Mouse (Mus musculus): Measurements from ENCODE around the gene Hmgcl.
"Not testable (repeated sequence)": the region's sequence is repeated elsewhere in the genome, so short reads cannot be mapped to it uniquely, and the experiment has no call there.

Hmgcl gene

DNA sequence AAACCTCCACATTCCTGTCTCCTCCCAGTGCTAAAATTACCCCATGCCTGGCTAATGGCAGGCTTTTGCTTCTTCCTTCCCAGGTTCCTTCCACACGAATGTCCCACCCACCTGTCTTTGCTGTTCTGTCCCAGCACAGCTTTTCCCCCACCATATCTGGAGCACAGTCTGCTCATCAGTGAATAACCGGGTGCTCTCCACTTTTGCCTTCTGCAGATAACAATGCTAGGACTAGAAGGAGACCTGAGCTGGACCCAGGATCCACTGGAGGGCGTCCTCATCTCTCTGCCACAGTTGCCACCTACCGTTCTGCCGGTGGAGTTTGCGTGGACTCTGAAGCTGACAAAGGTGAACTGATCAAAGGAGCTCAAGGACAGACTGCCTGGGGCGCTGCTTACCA lies 7.4 kb upstream of the Hmgcl start:
- no peaks in the 10 kb centered on the region for H3K27me3 ChIP-seq (ENCODE audit: control insufficient read depth, insufficient read depth, low read length, poor library complexity, severe bottlenecking)
- peaks cover 9% of the 10 kb centered on the region for H3K36me3 ChIP-seq (ENCODE audit: control insufficient read depth, insufficient read depth, low read length, poor library complexity, severe bottlenecking)
- no peak for DNase-seq (ENCODE audit: low read depth, low spot score)

DNA sequence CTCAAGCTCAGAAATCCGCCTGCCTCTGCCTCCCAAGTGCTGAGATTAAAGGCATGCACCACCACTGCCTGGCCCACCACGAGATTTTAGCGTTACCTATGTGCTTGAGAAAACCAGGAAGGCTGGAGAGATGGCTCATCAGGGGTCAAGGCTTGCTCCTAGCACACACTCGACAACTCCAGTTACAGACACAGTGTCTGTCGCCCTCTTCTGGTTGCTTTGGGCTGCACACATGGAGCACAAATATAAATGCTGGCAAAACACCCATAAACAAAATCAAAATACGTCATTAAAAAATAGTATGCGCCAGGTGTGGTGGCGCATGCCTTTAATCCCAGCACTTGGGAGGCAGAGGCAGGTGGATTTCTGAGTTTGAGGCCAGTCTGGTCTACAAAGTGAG lies 5.2 kb upstream of the Hmgcl start:
- DNase-seq (ENCODE audit: low read depth, low spot score) = peak; percentile 63
- not testable (repeated sequence) for H3K36me3 ChIP-seq (ENCODE audit: control insufficient read depth, insufficient read depth, low read length, poor library complexity, severe bottlenecking); H3K27me3 ChIP-seq (ENCODE audit: control insufficient read depth, insufficient read depth, low read length, poor library complexity, severe bottlenecking)

DNA sequence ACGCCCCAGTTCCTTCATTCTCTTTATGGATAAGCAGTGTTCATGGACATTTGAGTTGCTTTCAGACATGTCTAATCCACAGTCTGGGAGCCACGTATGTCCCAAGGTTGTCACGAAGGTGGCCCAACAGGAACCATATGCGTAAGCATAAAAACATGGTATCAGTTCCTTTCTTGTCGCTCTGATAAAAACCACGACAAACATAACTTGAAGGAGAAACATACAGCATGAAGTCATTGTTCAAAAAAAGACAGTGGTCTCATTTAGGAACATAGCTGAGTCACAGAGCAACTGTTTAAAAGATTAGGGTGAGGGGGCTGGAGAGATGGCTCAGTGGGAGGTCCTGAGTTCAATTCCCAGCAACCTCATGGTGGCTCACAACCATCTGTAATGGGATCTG lies 4.1 kb upstream of the Hmgcl start:
- DNase-seq (ENCODE audit: low read depth, low spot score) = peak; percentile 66
- H3K27me3 ChIP-seq (ENCODE audit: control insufficient read depth, insufficient read depth, low read length, poor library complexity, severe bottlenecking) = no peaks in the 10 kb centered on the region
- H3K36me3 ChIP-seq (ENCODE audit: control insufficient read depth, insufficient read depth, low read length, poor library complexity, severe bottlenecking) = peaks cover 9% of the 10 kb centered on the region

DNA sequence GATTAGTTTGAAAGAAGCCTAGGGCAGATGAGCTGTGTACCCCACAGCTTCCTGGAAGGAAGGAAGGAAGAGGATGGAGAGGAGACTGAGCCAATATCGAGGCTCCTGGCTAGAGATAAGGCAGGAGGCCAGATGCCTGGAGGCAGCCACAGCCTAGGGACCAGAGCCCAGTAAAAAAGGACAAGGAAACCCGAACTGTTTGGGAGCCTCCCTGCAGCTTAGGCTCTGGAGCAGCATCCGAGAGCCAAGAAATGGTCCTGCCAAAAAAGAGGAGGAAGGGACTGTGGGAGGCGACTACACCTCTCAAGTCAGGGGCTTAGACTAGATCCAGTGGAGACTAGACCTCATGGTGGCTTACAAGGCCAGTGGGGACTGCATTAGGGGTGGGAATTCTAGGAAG lies 2.9 kb upstream of the Hmgcl start:
- DNase-seq (ENCODE audit: low read depth, low spot score) = no peak
- peaks cover 6% of the 10 kb centered on the region for H3K36me3 ChIP-seq (ENCODE audit: control insufficient read depth, insufficient read depth, low read length, poor library complexity, severe bottlenecking)
- no peaks in the 10 kb centered on the region for H3K27me3 ChIP-seq (ENCODE audit: control insufficient read depth, insufficient read depth, low read length, poor library complexity, severe bottlenecking)

DNA sequence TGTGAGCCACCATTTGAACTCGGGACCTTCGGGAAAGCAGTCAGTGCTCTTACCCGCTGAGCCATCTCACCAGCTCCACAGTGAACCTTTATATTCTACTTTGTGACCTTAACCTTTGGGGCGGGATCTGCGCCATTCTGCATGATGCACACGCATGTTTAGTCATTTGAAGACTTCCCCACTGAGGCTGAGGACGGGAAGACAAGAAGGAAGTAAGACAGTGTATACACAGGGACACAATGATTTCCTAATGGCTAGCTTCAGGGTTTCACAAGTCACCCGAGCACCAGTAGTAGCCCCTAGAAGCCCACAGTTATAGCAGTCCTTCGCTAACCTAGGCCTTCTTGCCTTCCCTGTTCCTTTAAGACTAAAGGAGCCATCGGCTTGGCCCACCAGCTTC lies 542 bp upstream of the Hmgcl start:
- Histone ChIP-seq H3K27me3 (ENCODE audit: control insufficient read depth, insufficient read depth, low read length, poor library complexity, severe bottlenecking) (no peaks in the 10 kb centered on the region), H3K36me3 (ENCODE audit: control insufficient read depth, insufficient read depth, low read length, poor library complexity, severe bottlenecking) (no peaks in the 10 kb centered on the region)
- no peak for DNase-seq (ENCODE audit: low read depth, low spot score)

DNA sequence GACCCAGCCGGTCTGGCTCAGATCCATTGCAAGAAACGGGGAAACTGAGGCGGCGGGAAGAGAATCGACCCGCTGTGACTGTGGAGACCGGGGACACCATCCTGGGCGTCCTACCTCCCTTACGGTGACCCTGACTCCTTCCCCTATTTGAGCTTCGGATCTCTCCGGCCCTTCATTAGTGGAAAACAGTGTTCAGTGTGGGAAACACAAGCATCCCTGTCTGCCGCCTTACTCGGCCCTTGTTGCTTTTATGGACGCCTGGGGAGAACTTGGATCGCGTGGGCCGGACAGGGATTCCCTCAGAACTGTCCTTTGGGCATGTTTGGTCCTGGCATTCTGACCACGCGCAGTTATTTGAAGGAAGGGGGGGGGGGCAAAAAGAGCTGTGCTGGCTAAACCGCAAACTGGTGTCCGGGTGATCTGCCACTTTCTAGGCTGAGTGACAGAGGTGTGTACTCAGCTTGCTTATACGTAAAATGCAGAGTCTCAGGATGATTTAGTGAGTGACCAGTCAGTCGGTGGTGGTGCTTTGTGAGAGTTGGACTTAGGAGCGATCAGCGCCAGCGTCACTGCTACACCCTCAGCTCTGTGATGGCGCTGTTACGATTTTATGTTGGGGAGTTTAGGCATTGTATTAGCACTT lies 532 bp downstream of the Hmgcl start:
- H3K27me3 ChIP-seq (ENCODE audit: control insufficient read depth, insufficient read depth, low read length, poor library complexity, severe bottlenecking) = no peaks in the 10 kb centered on the region
- H3K36me3 ChIP-seq (ENCODE audit: control insufficient read depth, insufficient read depth, low read length, poor library complexity, severe bottlenecking) = peaks cover 3% of the 10 kb centered on the region
- peak; percentile 33 for DNase-seq (ENCODE audit: low read depth, low spot score)

DNA sequence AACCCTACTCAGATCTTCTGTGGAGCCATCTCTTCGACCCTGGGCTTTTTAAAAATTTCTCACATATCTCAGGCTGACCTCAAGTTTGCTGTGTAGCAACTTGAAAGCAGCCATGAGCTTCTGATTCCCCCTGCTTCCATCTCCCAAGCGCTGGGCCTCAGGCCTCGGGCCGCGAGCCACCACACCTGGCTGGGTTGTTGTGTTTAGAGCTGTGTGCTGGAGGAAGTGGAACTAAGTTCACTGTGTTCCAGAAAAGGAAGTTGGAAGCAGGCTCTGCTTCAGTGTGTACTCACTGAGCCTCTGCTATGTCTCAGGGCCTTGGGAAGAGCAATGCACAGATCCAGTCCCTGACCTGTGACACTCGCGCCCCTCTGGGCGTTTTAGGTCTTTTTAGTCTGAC lies 1.9 kb downstream of the Hmgcl start:
- Histone ChIP-seq H3K36me3 (ENCODE audit: control insufficient read depth, insufficient read depth, low read length, poor library complexity, severe bottlenecking) (peaks cover 6% of the 10 kb centered on the region), H3K27me3 (ENCODE audit: control insufficient read depth, insufficient read depth, low read length, poor library complexity, severe bottlenecking) (no peaks in the 10 kb centered on the region)
- DNase-seq (ENCODE audit: low read depth, low spot score) = peak; percentile 47

DNA sequence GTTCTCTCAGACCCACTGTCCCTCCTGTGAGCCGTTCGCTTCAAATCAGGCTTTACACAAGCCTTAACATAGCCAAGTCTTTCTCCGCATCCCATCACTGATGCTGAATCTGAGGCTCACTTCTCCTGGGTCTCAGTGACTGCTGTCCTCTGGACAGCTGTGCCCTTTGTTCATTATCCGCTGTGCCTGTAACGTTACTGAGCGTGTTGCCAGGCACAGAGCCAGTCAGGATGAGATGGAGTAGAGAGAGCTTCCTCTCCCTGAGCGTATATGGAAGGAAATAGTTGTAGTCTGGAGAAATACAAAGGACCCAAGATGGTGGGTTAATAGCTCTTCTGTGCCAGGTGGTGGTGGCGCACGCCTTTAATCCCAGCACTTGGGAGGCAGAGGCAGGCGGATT lies 3.2 kb downstream of the Hmgcl start:
- no peak for DNase-seq (ENCODE audit: low read depth, low spot score)
- Histone ChIP-seq H3K36me3 (ENCODE audit: control insufficient read depth, insufficient read depth, low read length, poor library complexity, severe bottlenecking) (peaks cover 6% of the 10 kb centered on the region), H3K27me3 (ENCODE audit: control insufficient read depth, insufficient read depth, low read length, poor library complexity, severe bottlenecking) (no peaks in the 10 kb centered on the region)

DNA sequence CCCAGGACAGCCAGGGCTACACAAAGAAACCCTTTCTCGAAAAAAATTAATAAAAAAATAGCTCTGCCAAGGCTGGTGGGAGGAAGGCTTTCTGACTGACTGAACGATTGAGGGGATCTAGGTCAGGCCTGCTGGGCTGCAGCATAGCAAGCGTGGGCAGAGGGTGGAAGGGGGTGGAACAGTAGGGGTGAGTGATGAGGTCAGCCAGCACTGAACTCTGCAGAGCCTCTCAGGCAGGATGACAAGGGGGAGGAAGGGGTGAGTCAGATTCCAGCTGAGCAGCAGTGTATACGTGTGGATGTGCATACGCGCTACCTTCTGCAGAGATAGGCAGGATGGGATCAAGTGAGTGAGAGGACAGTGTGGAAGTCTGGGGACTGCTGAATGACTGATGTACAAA lies 3.7 kb downstream of the Hmgcl start:
- no peak for DNase-seq (ENCODE audit: low read depth, low spot score)
- Histone ChIP-seq H3K27me3 (ENCODE audit: control insufficient read depth, insufficient read depth, low read length, poor library complexity, severe bottlenecking) (no peaks in the 10 kb centered on the region), H3K36me3 (ENCODE audit: control insufficient read depth, insufficient read depth, low read length, poor library complexity, severe bottlenecking) (peaks cover 6% of the 10 kb centered on the region)

DNA sequence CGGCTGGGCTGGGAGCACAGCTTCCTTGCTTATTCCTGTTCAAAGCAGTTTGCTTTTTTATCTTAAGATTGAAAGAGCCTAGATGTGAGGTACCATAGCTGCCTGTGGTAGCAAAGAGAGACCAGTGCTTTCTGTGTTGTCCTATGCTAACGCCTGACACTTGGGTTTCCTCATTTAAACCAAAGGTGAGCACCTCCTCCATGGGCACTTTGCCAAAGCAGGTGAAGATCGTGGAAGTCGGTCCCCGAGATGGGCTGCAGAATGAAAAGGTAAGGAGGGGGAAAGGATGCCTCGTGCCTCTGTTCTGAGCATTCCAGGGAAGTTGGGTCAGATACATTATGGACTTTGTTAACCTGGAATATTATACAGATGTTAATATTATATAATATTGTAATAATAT lies 4.1 kb downstream of the Hmgcl start:
- no peak for DNase-seq (ENCODE audit: low read depth, low spot score)
- no peaks in the 10 kb centered on the region for H3K27me3 ChIP-seq (ENCODE audit: control insufficient read depth, insufficient read depth, low read length, poor library complexity, severe bottlenecking)
- peaks cover 7% of the 10 kb centered on the region for H3K36me3 ChIP-seq (ENCODE audit: control insufficient read depth, insufficient read depth, low read length, poor library complexity, severe bottlenecking)

DNA sequence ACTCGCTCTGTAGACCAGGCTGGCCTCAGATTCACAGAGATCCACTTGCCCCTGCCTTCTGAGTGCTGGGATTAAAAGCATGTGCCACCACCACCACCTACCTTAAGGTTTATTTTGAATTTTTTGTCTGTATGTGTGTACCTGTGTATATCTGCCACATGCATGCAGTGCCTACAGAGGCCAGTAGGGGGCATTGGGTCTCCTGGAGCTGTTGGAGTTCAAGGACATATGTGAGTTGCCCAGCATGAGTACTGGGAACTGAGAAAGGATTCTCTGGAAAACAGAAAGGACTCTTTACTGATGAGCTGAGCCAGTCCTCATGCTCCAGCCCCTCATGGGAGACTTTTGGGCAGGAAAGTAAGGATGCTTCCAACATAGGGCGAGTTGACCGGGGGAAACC lies 5.3 kb downstream of the Hmgcl start:
- no peaks in the 10 kb centered on the region for H3K27me3 ChIP-seq (ENCODE audit: control insufficient read depth, insufficient read depth, low read length, poor library complexity, severe bottlenecking)
- DNase-seq (ENCODE audit: low read depth, low spot score) = peak; percentile 48
- H3K36me3 ChIP-seq (ENCODE audit: control insufficient read depth, insufficient read depth, low read length, poor library complexity, severe bottlenecking) = peaks cover 10% of the 10 kb centered on the region

DNA sequence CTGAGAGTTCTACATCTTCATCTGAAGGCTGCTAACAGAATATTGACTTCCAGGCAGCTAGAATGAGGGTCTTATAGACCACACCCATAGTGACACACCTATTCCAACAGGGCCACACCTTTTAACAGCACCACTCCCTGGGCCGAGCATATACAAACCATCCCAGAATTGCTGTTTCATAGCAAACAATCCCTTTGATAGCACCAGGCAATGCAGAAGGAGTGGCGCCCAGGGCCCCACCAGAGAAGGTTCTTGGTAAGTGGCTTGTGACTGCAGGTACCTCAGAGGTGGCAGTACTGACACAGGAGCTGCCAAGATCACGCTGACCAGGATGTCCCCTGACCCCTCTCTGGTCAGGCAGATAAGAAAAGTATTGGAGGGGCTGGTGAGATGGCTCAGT lies 6.9 kb downstream of the Hmgcl start:
- no peak for DNase-seq (ENCODE audit: low read depth, low spot score)
- H3K27me3 ChIP-seq (ENCODE audit: control insufficient read depth, insufficient read depth, low read length, poor library complexity, severe bottlenecking) = no peaks in the 10 kb centered on the region
- peaks cover 10% of the 10 kb centered on the region for H3K36me3 ChIP-seq (ENCODE audit: control insufficient read depth, insufficient read depth, low read length, poor library complexity, severe bottlenecking)

DNA sequence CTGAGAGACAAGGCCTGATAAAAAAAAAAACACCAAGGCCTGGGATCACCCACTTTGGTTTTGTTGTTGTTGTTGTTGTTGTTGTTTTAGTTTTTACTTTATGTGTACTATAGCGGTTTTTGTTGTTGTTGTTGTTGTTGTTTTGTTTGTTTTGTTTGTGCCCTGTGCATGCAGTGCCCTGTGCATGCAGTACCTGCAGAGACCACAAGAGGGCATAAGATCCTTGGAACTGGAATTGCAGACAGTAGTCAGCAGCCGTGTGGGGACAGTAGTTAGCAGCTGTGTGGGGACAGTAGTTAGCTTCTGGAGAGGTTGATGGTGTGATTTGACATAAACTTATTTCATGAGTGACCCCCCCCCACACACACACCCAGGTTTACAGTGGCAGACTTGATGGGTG lies 8.0 kb downstream of the Hmgcl start:
- Histone ChIP-seq H3K27me3 (ENCODE audit: control insufficient read depth, insufficient read depth, low read length, poor library complexity, severe bottlenecking) (no peaks in the 10 kb centered on the region), H3K36me3 (ENCODE audit: control insufficient read depth, insufficient read depth, low read length, poor library complexity, severe bottlenecking) (peaks cover 10% of the 10 kb centered on the region)
- DNase-seq (ENCODE audit: low read depth, low spot score) = peak; percentile 90

DNA sequence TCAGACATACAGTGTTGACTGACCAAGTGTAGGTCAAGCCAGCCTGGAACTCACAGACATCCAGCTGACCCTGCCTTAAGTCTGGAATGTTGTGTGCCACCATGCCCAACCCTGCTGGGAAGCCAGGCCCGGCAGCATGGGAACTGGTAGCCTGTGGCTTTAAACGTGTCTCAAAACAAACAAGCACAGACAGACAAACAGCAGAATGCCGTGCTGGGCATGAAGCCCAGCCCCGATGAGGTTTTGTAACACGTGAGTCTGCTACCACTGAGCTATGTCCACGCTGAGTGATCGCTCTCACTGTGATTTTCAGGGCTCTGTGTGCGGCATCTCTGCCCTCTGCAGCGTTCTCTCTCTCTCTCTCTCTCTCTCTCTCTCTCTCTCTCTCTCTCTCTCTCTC lies 9.6 kb downstream of the Hmgcl start:
- DNase-seq (ENCODE audit: low read depth, low spot score) = no peak
- H3K36me3 ChIP-seq (ENCODE audit: control insufficient read depth, insufficient read depth, low read length, poor library complexity, severe bottlenecking) = peaks cover 10% of the 10 kb centered on the region
- no peaks in the 10 kb centered on the region for H3K27me3 ChIP-seq (ENCODE audit: control insufficient read depth, insufficient read depth, low read length, poor library complexity, severe bottlenecking)

DNA sequence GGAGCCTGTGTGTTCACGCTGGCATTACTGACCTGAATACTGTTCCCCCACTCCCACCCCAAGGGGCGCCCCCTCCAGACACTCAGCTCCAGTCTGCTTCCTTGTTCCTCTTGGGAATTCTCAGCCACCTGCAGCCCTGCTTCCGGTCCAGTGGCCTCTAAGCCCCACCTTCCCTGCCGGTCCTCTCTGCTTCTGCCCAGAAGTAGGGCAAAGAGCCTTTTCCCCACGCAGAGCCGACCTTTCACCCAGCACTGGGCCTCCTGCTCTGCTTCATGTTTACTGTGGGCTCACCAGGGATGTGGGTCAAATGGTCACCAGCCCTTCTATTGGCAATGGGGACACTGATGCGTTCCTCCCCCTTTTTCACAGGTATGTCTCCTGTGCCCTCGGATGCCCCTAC lies 12.1 kb downstream of the Hmgcl start:
- DNase-seq (ENCODE audit: low read depth, low spot score) = no peak
- H3K36me3 ChIP-seq (ENCODE audit: control insufficient read depth, insufficient read depth, low read length, poor library complexity, severe bottlenecking) = 0 out of 2 replicates have a peak, but pooled peaks cover 3% of the 10 kb centered on the region
- no peaks in the 10 kb centered on the region for H3K27me3 ChIP-seq (ENCODE audit: control insufficient read depth, insufficient read depth, low read length, poor library complexity, severe bottlenecking)

DNA sequence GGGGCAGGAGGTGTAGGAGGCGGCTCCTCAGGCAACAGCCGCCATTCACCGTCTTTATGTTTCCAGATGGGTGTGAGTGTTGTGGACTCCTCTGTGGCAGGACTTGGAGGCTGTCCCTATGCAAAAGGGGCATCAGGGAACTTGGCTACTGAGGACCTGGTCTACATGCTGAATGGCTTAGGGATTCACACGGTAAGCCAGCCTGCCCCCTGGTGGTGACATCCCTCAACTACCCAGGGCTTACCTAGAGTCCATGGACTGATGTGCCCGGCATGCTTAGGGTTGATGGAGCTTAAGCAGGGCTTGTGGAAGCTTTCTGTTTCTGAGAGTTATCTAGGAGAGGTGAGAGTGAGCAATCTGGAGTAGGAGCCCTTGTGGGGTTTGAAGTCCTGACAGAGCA lies 14.5 kb downstream of the Hmgcl start:
- Histone ChIP-seq H3K27me3 (ENCODE audit: control insufficient read depth, insufficient read depth, low read length, poor library complexity, severe bottlenecking) (no peaks in the 10 kb centered on the region), H3K36me3 (ENCODE audit: control insufficient read depth, insufficient read depth, low read length, poor library complexity, severe bottlenecking) (no peaks in the 10 kb centered on the region)
- DNase-seq (ENCODE audit: low read depth, low spot score) = peak; percentile 93

All from splenic B cell, adult 2 months (primary cell).